ENCODE assay signal across 8 mouse cellular contexts in genomic region chr12:102878031-102878823, GRCm38 (mm10). TPM values are rescaled to one million over a fixed set of nuclear protein-coding genes. Genes with fewer than 3 reads are reported as not detected.
DNase-seq lines count a peak whose midpoint lies in the region; ATAC-seq lines count a peak whose summit lies in the region.

Gene Btbd7, minus strand, starts transcription at chr12:102878471.

- WGBS in hindbrain, embryonic 16.5 days = 1% methylated on average over 72 of the region's 95 CpGs
- under 1% methylated on average over 81 of the region's 95 CpGs for WGBS in macrophage (ENCODE audit: missing documents)

- H3K9ac ChIP-seq in hindbrain, embryonic 16.5 days (ENCODE audit: low read depth, low read length) = peak within 1 kb of the TSS; percentile 97

- H3K4me1 ChIP-seq in hindbrain, embryonic 16.5 days (ENCODE audit: control insufficient read depth, insufficient read depth, low read depth, low read length) = peaks cover 20% of the 10 kb centered on the region

- ATAC-seq in hindbrain, embryonic 16.5 days = peak; percentile 96

- peak; percentile 95 for DNase-seq in T-cell, adult 2 months (ENCODE audit: low spot score)
- DNase-seq in cerebellum, postnatal 36 days = peak; percentile 95 to 96
- DNase-seq in gastrocnemius, adult 18-20 months (ENCODE audit: low spot score) = peak; percentile 96
- peak; percentile 93 to 97 for DNase-seq in left cerebral cortex, adult 18-20 months (ENCODE audit: low spot score in 2 of 2)
- DNase-seq in right cerebral cortex, adult 18-20 months = peak; percentile 95
- DNase-seq in urinary bladder, postnatal 10 days (ENCODE audit: low spot score) = peak; percentile 92

- H3K4me3 ChIP-seq in hindbrain, embryonic 16.5 days (ENCODE audit: low read length) = peak within 1 kb of the TSS; percentile 96
- peak within 1 kb of the TSS; percentile 76 for H3K4me3 ChIP-seq in macrophage (ENCODE audit: inconsistent target)

- peak within 1 kb of the TSS; percentile 79 for H3K4me2 ChIP-seq in hindbrain, embryonic 16.5 days (ENCODE audit: low read length)

- peak within 1 kb of the TSS; percentile 97 for H3K27ac ChIP-seq in hindbrain, embryonic 16.5 days (ENCODE audit: low read depth, low read length)
- H3K27ac ChIP-seq in macrophage = peak within 1 kb of the TSS; percentile 31

- no peaks in the 10 kb centered on the region for H3K27me3 ChIP-seq in hindbrain, embryonic 16.5 days (replicated peaks; ENCODE audit: control insufficient read depth, insufficient read depth, low read length)

- H3K79me2 ChIP-seq in macrophage (ENCODE audit: inconsistent target) = peaks cover 44% of the 10 kb centered on the region

- no peaks in the 10 kb centered on the region for H3K9me3 ChIP-seq in hindbrain, embryonic 16.5 days (ENCODE audit: control insufficient read depth, low read length)

- H3K36me3 ChIP-seq in hindbrain, embryonic 16.5 days (ENCODE audit: control insufficient read depth, insufficient read depth, low read length) = no peaks in the 10 kb centered on the region
- H3K36me3 ChIP-seq in macrophage (ENCODE audit: inconsistent target) = no peaks in the 10 kb centered on the region

RNA-seq across cellular contexts. Expression of gene Btbd7, which starts in this region (rescaled TPM):
- total RNA-seq in gastrocnemius, adult 18-20 months (2021) = 10 to 100 TPM; 16.0 to 17.1 TPM
- polyA plus RNA-seq in hindbrain, embryonic 16.5 days (2015; fragmentation: Nextera tagmentation; extraction: Ambion mirVana) = 9.8 and 10.3 TPM in 2 replicates
- 10 to 100 TPM; 18.4 to 19.6 TPM for total RNA-seq in left cerebral cortex, adult 18-20 months (2021)
- 100 to 1,000 TPM in 3 of 26 experiments, 10 to 100 TPM in 23; 38.9 to 141 (median 71.8) TPM for total RNA-seq in macrophage (2018; cell fraction: chromatin; rRNA removed)
- total RNA-seq in macrophage (2018; cell fraction: cytosol; rRNA removed) = 10 to 100 TPM; 13.2 to 24.0 (median 18.3) TPM
- 100 to 1,000 TPM in 2 of 26 experiments, 10 to 100 TPM in 24; 37.0 to 141 (median 60.6) TPM for total RNA-seq in macrophage (2018; cell fraction: nucleus; rRNA removed)
- polyA plus RNA-seq in macrophage (2018) = 8.2 to 12.0 TPM (median 9.3 TPM) in 3 replicates

Comparison
In these comparisons a context has a peak if more than half of its experiments do, and no peak if none do; other contexts are left out.
1. Peak in every context shown above with its lines: DNase-seq, ATAC-seq, H3K4me3 ChIP-seq and H3K27ac ChIP-seq.